Mouse (Mus musculus): ENCODE data around the gene Gm45213. TPM values are rescaled to one million over a fixed set of nuclear protein-coding genes. Genes with fewer than 3 reads are reported as not detected.

Gm45213 gene
- polyA plus RNA-seq (2017; shearing (Covaris generic)), result not detected

GRCm38 (mm10) chr7:66043552-66044459 lies at the start of gene Gm45213:
Gm45213 (plus strand) TSS chr7:66043602.
- ATAC-seq, result no peak

GRCm38 (mm10) chr7:66001035-66001754 lies 42.2 kb upstream of the Gm45213 start:
- ATAC-seq, result no peak

GRCm38 (mm10) chr7:66001797-66002196 lies 41.6 kb upstream of the Gm45213 start:
- no peak for ATAC-seq

DNA sequence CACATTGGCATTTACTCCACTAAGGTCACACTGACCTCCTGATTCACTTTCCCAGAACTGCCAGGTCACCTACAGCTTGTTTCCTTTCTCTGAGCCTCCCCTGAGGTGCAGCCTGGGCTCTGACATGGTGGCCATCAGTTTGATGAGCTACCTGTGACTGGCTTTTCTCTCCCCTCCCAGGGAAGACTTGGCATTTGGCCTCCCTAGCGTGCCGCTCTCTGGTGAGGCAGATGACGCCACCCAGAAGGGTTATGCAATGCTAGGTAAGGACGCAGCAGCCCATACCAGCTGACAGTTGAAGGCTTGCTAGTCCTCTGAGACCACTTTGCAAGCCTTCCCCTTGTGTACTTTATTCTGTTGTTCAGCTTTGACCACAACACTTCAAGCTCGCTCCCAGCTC lies 40.0 kb upstream of the Gm45213 start:
- no peak for ATAC-seq

- ATAC-seq, result no peak
Observed at GRCm38 (mm10) chr7:66003865-66004638, 39.4 kb upstream of the Gm45213 start.

- ATAC-seq, result no peak
Observed at GRCm38 (mm10) chr7:66005066-66005465, 38.3 kb upstream of the Gm45213 start.

- ATAC-seq, result no peak
Observed at GRCm38 (mm10) chr7:66008161-66008891, 35.1 kb upstream of the Gm45213 start.

DNA sequence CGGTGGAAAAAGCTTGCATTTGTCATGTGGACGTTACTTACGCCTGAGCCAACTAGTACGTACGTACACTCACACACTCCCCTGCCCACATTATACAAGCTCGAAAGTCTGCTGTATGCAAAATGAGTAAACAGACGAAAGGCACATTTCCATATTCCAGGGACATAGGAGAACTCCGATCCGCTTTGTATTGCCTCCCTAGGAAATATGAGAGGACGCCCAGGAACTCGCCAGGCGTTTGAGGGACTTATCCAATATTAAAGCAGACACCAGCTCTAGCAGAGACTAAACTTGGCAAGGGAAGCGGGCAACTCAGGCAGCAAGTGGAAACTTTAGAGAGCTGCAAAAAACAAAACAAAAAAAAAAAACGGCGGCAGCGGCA lies 34.5 kb upstream of the Gm45213 start:
- no peak for ATAC-seq

GRCm38 (mm10) chr7:66010518-66010917 lies 32.9 kb upstream of the Gm45213 start:
- no peak for ATAC-seq

- ATAC-seq, result no peak
Observed at GRCm38 (mm10) chr7:66027747-66028146, 15.7 kb upstream of the Gm45213 start.

DNA sequence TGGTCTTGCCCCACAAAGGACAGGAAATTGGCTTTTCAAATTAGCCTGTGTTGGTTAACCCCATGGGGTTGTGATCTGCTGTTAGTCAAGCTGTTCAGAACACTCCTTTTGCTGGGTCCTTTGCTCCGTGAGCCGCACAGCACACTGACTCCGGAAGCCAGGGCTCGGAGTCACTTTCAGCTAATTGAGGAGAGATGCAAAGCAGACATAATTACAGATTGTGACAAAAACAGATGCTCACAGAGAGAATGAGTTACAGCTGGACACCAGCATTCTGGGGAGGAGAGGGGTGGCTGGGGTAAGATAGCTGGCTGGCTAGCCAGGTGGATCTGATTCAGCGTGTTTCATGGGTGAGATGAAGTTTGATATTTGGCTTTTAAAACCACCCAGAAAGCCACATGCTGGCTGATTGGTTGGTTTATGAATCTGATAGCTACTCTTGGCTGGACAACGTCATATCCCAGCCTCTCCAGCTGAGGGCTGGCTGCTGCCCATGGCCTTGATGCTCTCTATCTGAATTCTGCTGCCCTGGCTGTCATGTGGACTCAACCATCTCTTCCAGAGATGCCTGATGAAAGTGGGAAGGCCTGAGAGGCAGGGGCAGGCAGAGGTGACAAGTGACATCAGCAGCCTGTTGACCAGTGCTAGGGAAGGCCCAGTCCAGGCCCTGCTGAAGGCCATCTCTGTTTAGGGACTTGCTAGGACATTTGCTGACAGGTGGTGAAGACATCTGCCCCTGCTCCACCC lies 14.5 kb upstream of the Gm45213 start:
- no peak for ATAC-seq

- no peak for ATAC-seq
Observed at GRCm38 (mm10) chr7:66036809-66037208, 6.6 kb upstream of the Gm45213 start.

GRCm38 (mm10) chr7:66038261-66038660 lies 5.1 kb upstream of the Gm45213 start:
- ATAC-seq, result no peak

- ATAC-seq, result no peak
Observed at GRCm38 (mm10) chr7:66038730-66039129, 4.7 kb upstream of the Gm45213 start.

DNA sequence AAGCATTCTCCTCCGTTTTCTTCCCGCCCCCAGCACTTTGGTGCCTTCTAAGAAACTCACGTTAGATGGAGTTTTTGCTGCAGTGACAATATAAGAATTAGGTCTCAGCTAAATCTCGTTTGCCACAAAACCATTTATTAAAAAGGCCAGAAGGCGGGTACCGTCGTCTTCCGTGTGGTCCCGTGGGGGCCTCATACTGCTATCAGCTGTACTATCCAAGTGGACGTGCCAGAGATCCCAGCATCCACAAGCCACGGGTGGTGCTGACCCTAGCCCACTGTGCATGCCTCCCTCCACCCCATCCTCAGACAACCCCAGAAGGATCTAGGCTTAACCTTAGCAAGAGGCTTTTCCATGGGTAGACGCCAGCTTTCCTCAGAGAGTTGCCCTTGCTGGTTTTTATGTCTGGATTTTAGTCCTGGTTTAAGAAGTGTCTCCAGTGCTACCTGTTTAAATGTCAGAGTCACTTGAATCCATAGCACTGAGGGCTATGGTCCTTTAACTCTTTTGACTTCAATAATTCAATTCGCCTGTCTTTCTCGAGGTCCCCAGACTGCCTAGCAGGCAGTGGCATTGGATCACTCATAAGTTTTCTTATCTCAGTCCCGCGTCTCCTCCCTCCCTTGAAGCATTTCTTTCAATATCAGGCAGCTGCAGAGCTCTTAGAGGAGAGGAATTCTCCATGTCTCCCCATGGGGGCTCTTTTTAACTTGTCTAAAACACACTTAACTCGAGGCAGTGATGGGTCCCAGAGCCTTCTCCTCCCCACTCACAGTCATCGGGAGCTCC lies 3.2 kb upstream of the Gm45213 start:
- ATAC-seq, result no peak

DNA sequence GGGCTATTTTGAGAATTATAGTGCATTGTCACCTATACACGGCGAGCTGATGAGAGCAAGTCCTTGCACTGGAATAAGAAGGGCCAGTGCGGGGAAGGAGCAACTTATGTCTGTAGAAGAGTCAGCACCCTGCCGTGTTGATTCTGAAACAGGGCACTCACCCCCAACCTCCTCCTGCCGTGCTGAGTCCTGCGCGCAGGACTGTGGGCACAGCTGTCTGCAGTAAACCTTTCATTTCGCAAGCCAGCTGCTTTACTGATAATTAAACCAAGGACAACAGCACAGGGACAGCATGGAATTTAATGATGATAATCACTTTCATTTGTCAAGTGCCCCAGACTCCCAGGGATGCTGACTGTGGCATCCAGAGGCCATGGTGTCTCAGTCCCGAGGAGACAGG lies 1.2 kb downstream of the Gm45213 start:
- no peak for ATAC-seq

- no peak for ATAC-seq
Observed at GRCm38 (mm10) chr7:66046921-66047918, 3.8 kb downstream of the Gm45213 start.

DNA sequence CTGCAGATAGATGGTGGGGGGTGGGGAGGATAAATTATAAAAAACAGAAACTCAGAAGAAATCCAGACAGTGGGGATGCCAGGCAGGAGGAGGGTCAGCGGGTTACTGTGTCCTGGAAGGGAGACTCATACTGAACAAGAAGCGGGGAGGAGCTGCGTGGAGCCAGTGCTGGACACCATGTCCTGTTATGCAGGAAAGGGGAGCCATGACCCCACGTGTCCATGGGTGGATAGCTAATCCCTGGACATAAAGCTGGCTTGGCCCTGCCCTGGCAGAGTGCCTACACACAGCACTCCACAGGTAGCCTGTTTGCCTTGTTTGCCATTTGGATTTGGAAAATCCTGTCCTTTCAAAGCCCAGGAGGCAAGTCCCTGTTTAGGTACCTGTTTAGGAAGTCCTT lies 4.6 kb downstream of the Gm45213 start:
- no peak for ATAC-seq

DNA sequence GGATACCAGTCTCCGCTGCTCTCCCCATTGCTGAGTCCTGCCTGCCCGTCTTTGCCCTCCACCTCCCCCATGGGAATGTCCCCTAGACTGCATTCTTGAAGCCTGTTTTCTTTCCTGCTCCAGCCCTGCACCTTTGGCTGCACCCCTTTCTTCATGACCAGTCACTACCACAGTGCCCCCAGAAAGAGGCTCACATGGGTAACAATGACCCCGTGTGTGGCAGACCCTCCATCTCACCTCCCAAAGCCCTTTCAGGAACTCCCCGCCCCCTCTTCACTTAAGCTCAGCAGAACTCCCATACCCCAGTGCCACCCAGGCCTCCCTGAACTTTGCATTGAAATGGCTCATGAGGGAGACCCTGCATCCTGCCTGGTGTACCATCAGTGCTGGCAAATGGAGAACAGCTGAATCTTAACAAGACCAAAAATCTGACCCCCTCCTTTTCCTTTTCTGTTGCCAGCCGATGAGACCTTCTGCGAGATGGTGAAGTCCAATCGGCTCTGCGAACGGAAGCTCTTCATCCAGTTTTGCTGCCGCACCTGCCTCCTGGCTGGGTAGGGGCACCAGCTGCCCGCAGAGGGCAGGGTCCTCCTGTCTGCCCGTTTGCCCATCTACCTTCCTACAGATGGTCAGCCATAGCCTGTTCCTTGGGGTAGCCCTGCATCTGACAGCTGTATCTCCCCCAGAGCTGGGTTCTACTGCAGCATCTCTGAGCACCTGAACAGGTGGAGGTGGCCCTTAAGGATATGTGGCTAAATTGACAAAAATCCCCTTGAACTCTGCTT lies 5.2 kb downstream of the Gm45213 start:
- no peak for ATAC-seq
